ENCODE assay signal across 19 mouse cellular contexts in genomic region chr16:91432720-91433328, GRCm38 (mm10). TPM values are rescaled to one million over a fixed set of nuclear protein-coding genes. Genes with fewer than 3 reads are reported as not detected.
"Had no signal": no experiment of that assay in that cellular context is flagged by ENCODE, and none has a peak within 500 bp of the region (broad histone marks: within the 10 kb centered on the region; RNA-seq: fewer than 3 reads in every experiment).

No protein-coding gene starts in this region.

- H3K27me3 ChIP-seq: limb, embryonic 12.5 days; lung, embryonic 15.5 days; neural tube, embryonic 12.5 days had no signal

- H3K36me3 ChIP-seq: limb, embryonic 12.5 days; lung, embryonic 15.5 days; neural tube, embryonic 12.5 days had no signal

- H3K4me2 ChIP-seq: limb, embryonic 12.5 days; lung, embryonic 15.5 days; neural tube, embryonic 12.5 days had no signal

- H3K9ac ChIP-seq: limb, embryonic 12.5 days; lung, embryonic 15.5 days; neural tube, embryonic 12.5 days had no signal

- ATAC-seq: intestine, postnatal 0 days had no signal

- H3K4me1 ChIP-seq: limb, embryonic 12.5 days; neural tube, embryonic 12.5 days had no signal

- H3K9me3 ChIP-seq: limb, embryonic 12.5 days; lung, embryonic 15.5 days; neural tube, embryonic 12.5 days had no signal

- H3K27ac ChIP-seq: limb, embryonic 12.5 days; lung, embryonic 15.5 days; neural tube, embryonic 12.5 days had no signal

- H3K4me3 ChIP-seq: limb, embryonic 12.5 days; lung, embryonic 15.5 days; neural tube, embryonic 12.5 days had no signal

- DNase-seq: kidney, adult 8-10 months; kidney, postnatal 25 days; layer of hippocampus, adult 9-11 months; layer of hippocampus, postnatal 36 days; lung, postnatal 14 days; midbrain, embryonic 14.5 days had no signal

RNA-seq across cellular contexts. Expression of gene Gm21970, which starts 41.3 kb away (rescaled TPM):
- total RNA-seq: layer of hippocampus, adult 18-20 months; layer of hippocampus, postnatal 36 days; left cerebral cortex, postnatal 36 days; megakaryocyte progenitor cell, adult 5-6 weeks; monocyte, adult 5-6 weeks; neutrophil, adult 5-6 weeks had no signal
- polyA plus RNA-seq: intestine, postnatal 0 days; kidney, embryonic 16.5 days; limb, embryonic 12.5 days; liver, adult 2 months; lung, embryonic 15.5 days; midbrain, embryonic 14.5 days; neural tube, embryonic 12.5 days; stomach, embryonic 16.5 days; thymus, postnatal 0 days had no signal
